Mouse (Mus musculus): ENCODE measurements around the gene Hypk.
"Not testable (repeated sequence)": the region's sequence is repeated elsewhere in the genome, so short reads cannot be mapped to it uniquely, and the experiment has no call there.

The Hypk gene

GRCm38 (mm10) chr2:121447006-121447405 is 6.1 kb upstream of the Hypk start:
- no peak for DNase-seq (ENCODE audit: extremely low read depth, low read depth, low spot score)

- no peak for DNase-seq (ENCODE audit: extremely low read depth, low read depth, low spot score)
These were observed 5.0 kb upstream of the Hypk start for GRCm38 (mm10) chr2:121448136-121448535.

- peak; percentile 80 for DNase-seq (ENCODE audit: extremely low read depth, low read depth, low spot score)
These were observed 4.2 kb upstream of the Hypk start, which contains the start of gene Serf2 for GRCm38 (mm10) chr2:121448739-121449535. Gene Serf2 (plus strand): TSS chr2:121449195.

GRCm38 (mm10) chr2:121449545-121450011 is 3.5 kb upstream of the Hypk start:
- no peak for DNase-seq (ENCODE audit: extremely low read depth, low read depth, low spot score)

DNA sequence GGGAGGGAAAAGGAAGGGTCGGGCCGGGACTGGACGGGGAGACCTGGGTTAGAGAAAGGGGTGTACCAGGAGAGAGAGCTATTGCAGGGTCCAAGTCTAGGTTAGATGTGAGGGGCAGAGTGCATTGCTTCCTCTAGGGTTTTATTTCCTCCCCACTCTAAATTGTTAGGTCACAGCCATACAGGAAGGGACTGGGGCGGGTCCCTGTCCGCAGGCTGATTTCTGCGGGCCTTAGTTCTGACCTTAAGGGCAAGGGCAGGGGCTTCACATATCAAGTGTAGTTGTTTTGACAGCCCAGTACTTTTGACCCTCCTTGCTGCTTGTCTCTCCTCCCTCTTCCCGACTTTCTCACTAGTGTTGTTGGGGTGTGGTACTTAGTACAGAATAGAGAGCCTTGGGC is 3.0 kb upstream of the Hypk start:
- DNase-seq (ENCODE audit: extremely low read depth, low read depth, low spot score): no peak

- DNase-seq (ENCODE audit: extremely low read depth, low read depth, low spot score): no peak
These were observed 729 bp upstream of the Hypk start for GRCm38 (mm10) chr2:121452361-121452760.

DNA sequence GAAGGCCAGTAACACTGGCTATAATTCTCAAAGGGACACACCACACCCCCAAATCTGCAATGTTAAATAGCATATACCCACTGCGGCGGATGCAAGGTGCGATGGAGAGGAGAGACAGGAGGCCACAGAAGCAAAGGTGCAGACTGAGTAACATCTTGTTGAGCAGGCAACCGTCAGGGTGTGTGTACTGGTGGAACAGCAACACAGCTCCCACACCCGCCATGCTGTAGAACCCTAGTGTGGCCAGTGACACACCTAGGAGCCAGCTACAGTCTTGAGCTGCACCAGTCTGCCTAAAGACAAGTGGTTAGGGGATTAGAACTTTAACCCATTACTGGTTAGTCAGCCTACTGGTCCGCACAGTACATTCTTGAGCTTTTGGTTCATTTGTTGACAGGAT is 827 bp downstream of the Hypk start:
- DNase-seq (ENCODE audit: extremely low read depth, low read depth, low spot score): no peak

DNA sequence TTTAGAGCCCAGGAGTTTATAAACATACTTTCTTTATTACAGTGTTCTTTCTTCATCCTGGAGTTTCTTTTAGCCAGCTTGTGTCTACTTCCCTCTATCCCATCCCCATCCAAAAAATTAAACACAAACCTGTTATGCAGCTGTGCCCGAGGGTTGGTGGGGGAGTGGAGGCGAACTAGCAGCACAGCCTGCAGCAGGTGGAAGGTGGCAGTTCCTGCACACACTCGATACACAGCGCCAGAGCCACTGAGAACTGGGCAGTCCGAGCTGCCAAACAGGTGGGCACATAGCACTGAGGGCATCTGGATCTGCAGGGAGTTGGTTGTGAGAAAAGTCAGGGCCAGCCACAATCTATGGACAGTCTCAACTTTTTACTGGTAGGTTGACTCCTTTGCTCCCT is 2.4 kb downstream of the Hypk start:
- DNase-seq (ENCODE audit: extremely low read depth, low read depth, low spot score): no peak

- peak; percentile 33 for DNase-seq (ENCODE audit: extremely low read depth, low read depth, low spot score)
These were observed 3.9 kb downstream of the Hypk start, which contains the start of gene Serinc4 for GRCm38 (mm10) chr2:121456692-121457642. Gene Serinc4 (minus strand): TSS chr2:121456781.

GRCm38 (mm10) chr2:121460071-121460470 is 7.0 kb downstream of the Hypk start:
- no peak for DNase-seq (ENCODE audit: extremely low read depth, low read depth, low spot score)

- not testable (repeated sequence) for DNase-seq (ENCODE audit: extremely low read depth, low read depth, low spot score)
These were observed 15.9 kb downstream of the Hypk start for GRCm38 (mm10) chr2:121468982-121469381.

DNA sequence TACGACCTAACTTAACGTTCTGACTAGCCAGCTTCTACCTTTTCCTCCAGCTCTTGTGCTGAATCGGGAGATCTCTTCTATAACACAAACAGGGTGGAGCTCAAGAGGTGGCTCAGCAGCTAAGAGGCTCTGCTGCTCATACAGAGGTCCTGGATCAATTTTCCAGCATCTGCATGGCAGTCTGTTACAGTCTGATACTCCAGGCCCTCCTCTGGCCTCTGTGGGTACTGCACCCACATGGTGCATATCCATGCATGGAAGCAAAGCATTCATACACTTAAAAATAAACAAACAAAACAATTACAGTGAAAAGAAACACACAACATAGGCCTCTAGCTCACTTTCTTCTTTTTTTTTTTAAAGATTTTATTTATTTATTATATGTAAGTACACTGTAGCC is 19.7 kb downstream of the Hypk start:
- DNase-seq (ENCODE audit: extremely low read depth, low read depth, low spot score): not testable (repeated sequence)

- DNase-seq (ENCODE audit: extremely low read depth, low read depth, low spot score): peak; percentile 65
These were observed 20.4 kb downstream of the Hypk start, which contains the start of gene Mfap1b for GRCm38 (mm10) chr2:121473301-121474179. Gene Mfap1b (minus strand): TSS chr2:121474067.

- no peak for DNase-seq (ENCODE audit: extremely low read depth, low read depth, low spot score)
These were observed 21.1 kb downstream of the Hypk start for GRCm38 (mm10) chr2:121474180-121474535.

- not testable (repeated sequence) for DNase-seq (ENCODE audit: extremely low read depth, low read depth, low spot score)
These were observed 22.2 kb downstream of the Hypk start for GRCm38 (mm10) chr2:121475306-121475705.

GRCm38 (mm10) chr2:121477491-121478266 is 24.6 kb downstream of the Hypk start:
- DNase-seq (ENCODE audit: extremely low read depth, low read depth, low spot score): no peak

GRCm38 (mm10) chr2:121480498-121480897 is 27.4 kb downstream of the Hypk start:
- no peak for DNase-seq (ENCODE audit: extremely low read depth, low read depth, low spot score)

GRCm38 (mm10) chr2:121480916-121481315 is 27.8 kb downstream of the Hypk start:
- DNase-seq (ENCODE audit: extremely low read depth, low read depth, low spot score): not testable (repeated sequence)

DNA sequence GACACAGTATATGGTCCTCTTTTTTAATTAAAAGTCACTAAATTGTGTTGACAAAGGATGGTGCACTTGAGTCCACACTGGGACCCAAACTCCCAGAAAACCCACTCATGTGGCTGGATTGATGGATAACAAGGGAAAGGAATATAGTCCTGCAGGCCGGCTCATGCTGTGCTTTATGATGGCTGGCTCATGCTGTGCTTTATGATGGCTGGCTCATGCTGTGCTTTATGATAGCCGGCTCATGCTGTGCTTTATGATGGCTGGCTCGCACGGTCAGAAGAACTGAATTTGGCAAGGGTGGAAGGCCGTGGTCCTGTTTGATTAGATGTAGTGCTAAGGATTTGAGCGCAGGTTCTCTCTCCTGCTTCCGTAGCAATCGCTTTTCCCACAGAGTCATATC is 30.5 kb downstream of the Hypk start:
- DNase-seq (ENCODE audit: extremely low read depth, low read depth, low spot score): no peak

DNA sequence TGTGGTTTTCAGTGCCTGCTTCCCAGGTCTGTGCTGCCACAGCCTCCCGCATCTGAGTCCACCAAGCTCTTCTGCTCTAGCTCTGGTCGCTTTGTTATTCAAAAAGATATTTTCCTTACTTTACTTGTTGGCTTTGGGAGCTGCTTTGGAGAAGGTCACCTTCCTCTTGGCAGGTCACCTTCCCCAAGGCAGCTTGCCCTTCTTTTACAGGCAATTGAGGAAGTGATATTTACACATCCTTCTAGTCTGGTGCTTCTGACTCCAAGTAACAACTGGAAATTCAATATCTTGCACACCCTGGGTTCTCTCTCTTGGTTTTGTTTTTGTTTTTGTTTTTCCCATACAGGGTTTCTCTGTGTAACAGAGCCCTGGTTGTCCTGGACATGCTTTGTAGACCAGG is 31.3 kb downstream of the Hypk start:
- not testable (repeated sequence) for DNase-seq (ENCODE audit: extremely low read depth, low read depth, low spot score)
